ENCODE assay signal across 21 mouse cellular contexts in genomic region chr7:36655931-36656330, GRCm38 (mm10). TPM values are rescaled to one million over a fixed set of nuclear protein-coding genes. Genes with fewer than 3 reads are reported as not detected.
DNase-seq lines count a peak whose midpoint lies in the region; ATAC-seq lines count a peak whose summit lies in the region.
"Had no signal": no experiment of that assay in that cellular context is flagged by ENCODE, and none has a peak within 500 bp of the region (broad histone marks: within the 10 kb centered on the region; RNA-seq: fewer than 3 reads in every experiment).

No protein-coding gene starts in this region.

- no peaks in the 10 kb centered on the region for H3K36me3 ChIP-seq in midbrain, embryonic 11.5 days (ENCODE audit: control insufficient read depth, insufficient read depth, low read length)
- no peaks in the 10 kb centered on the region for H3K36me3 ChIP-seq in midbrain, embryonic 16.5 days (ENCODE audit: control insufficient read depth, insufficient read depth, low read length)
- H3K36me3 ChIP-seq: G1E had no signal

- H3K4me2 ChIP-seq in midbrain, embryonic 11.5 days, result no peak overlapping the region
- H3K4me2 ChIP-seq in midbrain, embryonic 16.5 days (ENCODE audit: low read length), result no peak overlapping the region

- H3K9me3 ChIP-seq in midbrain, embryonic 11.5 days (ENCODE audit: control insufficient read depth, low read length), result no peaks in the 10 kb centered on the region
- no peaks in the 10 kb centered on the region for H3K9me3 ChIP-seq in midbrain, embryonic 16.5 days (replicated peaks; ENCODE audit: control insufficient read depth, low read length, poor library complexity, severe bottlenecking)

- no peak overlapping the region for H3K4me3 ChIP-seq in midbrain, embryonic 11.5 days (ENCODE audit: low read depth, low read length)
- H3K4me3 ChIP-seq in midbrain, embryonic 16.5 days (ENCODE audit: low read depth, low read length), result no peak overlapping the region

- no peak overlapping the region for H3K9ac ChIP-seq in midbrain, embryonic 11.5 days (ENCODE audit: low read length)
- H3K9ac ChIP-seq in midbrain, embryonic 16.5 days (ENCODE audit: low read depth, low read length), result no peak overlapping the region

- H3K27me3 ChIP-seq in midbrain, embryonic 11.5 days (ENCODE audit: control insufficient read depth, insufficient read depth, low read length), result peaks cover 5% of the 10 kb centered on the region; the same call in 1 of the 2 replicates
- no peaks in the 10 kb centered on the region for H3K27me3 ChIP-seq in midbrain, embryonic 16.5 days (ENCODE audit: control insufficient read depth, insufficient read depth, low read depth, low read length)
- H3K27me3 ChIP-seq: CH12.LX, Patski had no signal

- ATAC-seq in midbrain, embryonic 11.5 days (ENCODE audit: low FRiP score), result no peak
- no peak for ATAC-seq in midbrain, embryonic 16.5 days
- ATAC-seq: activated CD4-positive, CD25-positive, alpha-beta regulatory T cell, adult 4 months; CD4-positive, CD25-positive, alpha-beta regulatory T cell, adult 4 months; Patski had no signal

- DNase-seq in midbrain, embryonic 11.5 days (ENCODE audit: low spot score, missing footprints), result peak; percentile 77
- peak; percentile 2 for DNase-seq in naive thymus-derived CD4-positive, alpha-beta T cell, adult 2 months (ENCODE audit: low read depth)
- DNase-seq in natural killer cell, adult 2 months (ENCODE audit: low spot score in 2 of 2), result peak; percentile 37 to 70
- DNase-seq in thymus, postnatal 10 days (ENCODE audit: low spot score in 2 of 2), result no peak
- no peak for DNase-seq in spleen, postnatal 36 days (ENCODE audit: low spot score in 2 of 2)
- DNase-seq: adrenal gland, adult 2 months; adrenal gland, adult 8-10 months; adrenal gland, postnatal 10 days; adrenal gland, postnatal 14 days; adrenal gland, postnatal 25 days; adrenal gland, postnatal 36 days; B cell, adult 2 months; cerebellum, adult 11 months; cerebellum, adult 11-12 months; cerebellum, adult 18-20 months had no signal

- peaks cover 8% of the 10 kb centered on the region for H3K4me1 ChIP-seq in midbrain, embryonic 11.5 days (ENCODE audit: control insufficient read depth, insufficient read depth, low read length)
- no peaks in the 10 kb centered on the region for H3K4me1 ChIP-seq in midbrain, embryonic 16.5 days (ENCODE audit: control insufficient read depth, insufficient read depth, low read length)

- H3K27ac ChIP-seq in midbrain, embryonic 11.5 days (ENCODE audit: low read depth, low read length), result no peak overlapping the region
- no peak overlapping the region for H3K27ac ChIP-seq in midbrain, embryonic 16.5 days (ENCODE audit: low read length)

- WGBS in midbrain, embryonic 11.5 days, result 91% methylated on average over 4 of the region's 4 CpGs
- 90% methylated on average over 4 of the region's 4 CpGs for WGBS in midbrain, embryonic 16.5 days

RNA-seq across cellular contexts. Expression of gene Tshz3, which starts 42.0 kb away (rescaled TPM):
- polyA plus RNA-seq in midbrain, embryonic 11.5 days (2014; fragmentation: Nextera tagmentation; extraction: Ambion mirVana), result 3.2 and 4.1 TPM in 2 replicates
- 8.9 and 9.9 TPM in 2 replicates for polyA plus RNA-seq in midbrain, embryonic 16.5 days (2015; fragmentation: Nextera tagmentation; extraction: Ambion mirVana)
- polyA plus RNA-seq: CD4-positive, CD25-positive, alpha-beta regulatory T cell, adult 4 months; G1E had no signal

Comparison
In these comparisons a context has a peak if more than half of its experiments do, and no peak if none do; other contexts are left out.
1. DNase-seq: peak in midbrain, embryonic 11.5 days (single experiment), naive thymus-derived CD4-positive, alpha-beta T cell, adult 2 months (single experiment) and natural killer cell, adult 2 months (2 of 2); none in thymus, postnatal 10 days (0 of 2) and spleen, postnatal 36 days (0 of 2).